Mouse (Mus musculus): ENCODE results near the gene Dda1. TPM values are rescaled to one million over a fixed set of nuclear protein-coding genes. Genes with fewer than 3 reads are reported as not detected.

Dda1 gene
- polyA plus RNA-seq, 1 experiment, result 126 TPM

- TF ChIP-seq POLR2A (IDR thresholded peaks at IDR 0.05; ENCODE audit: extremely low read depth, insufficient read depth, low read length) (no peak), CTCF (IDR thresholded peaks at IDR 0.05; ENCODE audit: extremely low read depth, insufficient read depth, low read length) (no peak)
- no peak overlapping the region for H3K27ac ChIP-seq (ENCODE audit: insufficient read depth, low read length)
- H3K4me1 ChIP-seq (ENCODE audit: control insufficient read depth, insufficient read depth, low read length), result peaks cover 9% of the 10 kb centered on the region
- H3K4me3 ChIP-seq (ENCODE audit: insufficient read depth, low read length), result no peak overlapping the region; the same call in 1 of the 2 replicates
Observed at GRCm38 (mm10) chr8:71465733-71466132, 3.3 kb upstream of the Dda1 start.

DNA sequence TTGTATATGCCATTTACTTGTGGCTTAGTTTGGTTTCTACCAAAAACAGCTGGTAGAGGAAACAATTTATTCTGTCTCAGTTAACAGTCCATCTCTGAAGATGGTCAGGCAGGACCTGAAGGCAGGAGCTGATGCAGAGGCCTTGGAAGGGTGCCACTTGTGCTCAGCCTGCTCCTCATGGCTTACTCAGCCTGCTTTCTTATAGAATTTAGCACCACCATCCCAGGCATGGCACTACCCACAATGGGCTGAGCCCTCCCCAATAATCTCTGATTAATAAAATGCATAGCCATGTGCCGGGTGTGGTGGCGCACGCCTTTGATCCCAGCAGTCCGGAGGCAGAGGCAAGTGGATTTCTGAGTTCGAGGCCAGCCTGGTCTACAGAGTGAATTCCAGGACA is 2.8 kb upstream of the Dda1 start:
- Histone ChIP-seq H3K4me1 (ENCODE audit: control insufficient read depth, insufficient read depth, low read length) (peaks cover 7% of the 10 kb centered on the region), H3K4me3 (ENCODE audit: insufficient read depth, low read length) (no peak overlapping the region), H3K27ac (ENCODE audit: insufficient read depth, low read length) (no peak overlapping the region)
- TF ChIP-seq CTCF (IDR thresholded peaks at IDR 0.05; ENCODE audit: extremely low read depth, insufficient read depth, low read length) (no peak), POLR2A (IDR thresholded peaks at IDR 0.05; ENCODE audit: extremely low read depth, insufficient read depth, low read length) (no peak)

DNA sequence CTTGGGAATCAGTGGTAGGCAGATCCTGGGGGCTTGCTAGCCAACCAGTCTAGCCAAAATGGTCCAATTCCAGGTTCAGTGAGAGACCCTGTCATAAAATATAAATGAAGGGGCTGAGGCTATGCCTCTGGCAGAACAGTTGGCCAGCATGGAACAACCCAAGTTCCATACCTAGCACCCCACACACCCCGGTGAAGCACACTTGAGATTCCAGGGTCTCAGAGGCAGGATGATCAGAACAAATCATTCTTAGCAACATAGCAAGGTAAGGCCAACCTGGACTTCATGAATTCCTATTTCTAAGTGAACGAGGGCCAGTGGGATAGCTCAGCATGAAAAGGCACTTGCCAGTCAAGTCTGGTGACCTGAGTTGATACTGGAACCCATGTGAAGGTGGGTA is 1.8 kb upstream of the Dda1 start:
- no peak overlapping the region for H3K4me3 ChIP-seq (ENCODE audit: insufficient read depth, low read length)
- H3K4me1 ChIP-seq (ENCODE audit: control insufficient read depth, insufficient read depth, low read length), result peaks cover 5% of the 10 kb centered on the region
- H3K27ac ChIP-seq (ENCODE audit: insufficient read depth, low read length), result no peak overlapping the region
- no peak for TF ChIP-seq CTCF (IDR thresholded peaks at IDR 0.05; ENCODE audit: extremely low read depth, insufficient read depth, low read length)
- no peak for TF ChIP-seq POLR2A (IDR thresholded peaks at IDR 0.05; ENCODE audit: extremely low read depth, insufficient read depth, low read length)

DNA sequence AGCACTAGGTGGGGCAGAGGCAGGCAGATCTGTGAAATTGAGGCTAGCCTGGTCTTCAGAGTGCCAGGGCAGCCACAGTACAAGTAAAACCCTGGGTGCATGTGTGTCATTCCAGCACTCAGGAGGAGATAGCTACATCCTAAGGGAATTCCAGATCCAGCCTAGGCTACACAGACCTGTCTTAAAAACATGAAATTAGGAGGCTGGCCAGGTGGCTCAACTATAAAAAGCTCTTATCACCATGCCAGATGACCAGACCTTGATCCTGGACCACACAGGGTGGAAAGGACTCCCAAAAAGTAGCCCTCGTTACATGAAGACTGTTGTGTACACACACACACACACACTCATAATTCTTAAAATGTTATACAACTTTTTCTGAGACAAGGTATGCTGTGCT is 998 bp upstream of the Dda1 start:
- Histone ChIP-seq H3K4me3 (ENCODE audit: insufficient read depth, low read length) (no peak overlapping the region), H3K27ac (ENCODE audit: insufficient read depth, low read length) (no peak overlapping the region), H3K4me1 (ENCODE audit: control insufficient read depth, insufficient read depth, low read length) (peaks cover 4% of the 10 kb centered on the region; the same call in 1 of the 2 replicates)
- no peak for TF ChIP-seq POLR2A (IDR thresholded peaks at IDR 0.05; ENCODE audit: extremely low read depth, insufficient read depth, low read length)
- no peak for TF ChIP-seq CTCF (IDR thresholded peaks at IDR 0.05; ENCODE audit: extremely low read depth, insufficient read depth, low read length)

GRCm38 (mm10) chr8:71469411-71469810 is 412 bp downstream of the Dda1 start:
- H3K4me3 ChIP-seq (ENCODE audit: insufficient read depth, low read length), result peak overlapping the region; percentile 84
- no peak for TF ChIP-seq CTCF (IDR thresholded peaks at IDR 0.05; ENCODE audit: extremely low read depth, insufficient read depth, low read length)
- no peak for TF ChIP-seq POLR2A (IDR thresholded peaks at IDR 0.05; ENCODE audit: extremely low read depth, insufficient read depth, low read length)
- peak overlapping the region; percentile 38; the same call in 1 of the 2 replicates for H3K27ac ChIP-seq (ENCODE audit: insufficient read depth, low read length)
- peaks cover 2% of the 10 kb centered on the region; the same call in 1 of the 2 replicates for H3K4me1 ChIP-seq (ENCODE audit: control insufficient read depth, insufficient read depth, low read length)

- Histone ChIP-seq H3K4me3 (ENCODE audit: insufficient read depth, low read length) (peak overlapping the region; percentile 84; the same call in 1 of the 2 replicates), H3K4me1 (ENCODE audit: control insufficient read depth, insufficient read depth, low read length) (peaks cover 2% of the 10 kb centered on the region; the same call in 1 of the 2 replicates), H3K27ac (ENCODE audit: insufficient read depth, low read length) (no peak overlapping the region)
- no peak for TF ChIP-seq POLR2A (IDR thresholded peaks at IDR 0.05; ENCODE audit: extremely low read depth, insufficient read depth, low read length)
- no peak for TF ChIP-seq CTCF (IDR thresholded peaks at IDR 0.05; ENCODE audit: extremely low read depth, insufficient read depth, low read length)
Observed at GRCm38 (mm10) chr8:71470146-71470912, 1.3 kb downstream of the Dda1 start.

- peaks cover 2% of the 10 kb centered on the region; the same call in 1 of the 2 replicates for H3K4me1 ChIP-seq (ENCODE audit: control insufficient read depth, insufficient read depth, low read length)
- TF ChIP-seq POLR2A (IDR thresholded peaks at IDR 0.05; ENCODE audit: extremely low read depth, insufficient read depth, low read length) (no peak), CTCF (IDR thresholded peaks at IDR 0.05; ENCODE audit: extremely low read depth, insufficient read depth, low read length) (no peak)
- H3K27ac ChIP-seq (ENCODE audit: insufficient read depth, low read length), result no peak overlapping the region
- H3K4me3 ChIP-seq (ENCODE audit: insufficient read depth, low read length), result no peak overlapping the region
Observed at GRCm38 (mm10) chr8:71470913-71471255, 1.9 kb downstream of the Dda1 start.

- Histone ChIP-seq H3K4me3 (ENCODE audit: insufficient read depth, low read length) (no peak overlapping the region), H3K27ac (ENCODE audit: insufficient read depth, low read length) (no peak overlapping the region), H3K4me1 (ENCODE audit: control insufficient read depth, insufficient read depth, low read length) (peaks cover 2% of the 10 kb centered on the region; the same call in 1 of the 2 replicates)
- no peak for TF ChIP-seq CTCF (IDR thresholded peaks at IDR 0.05; ENCODE audit: extremely low read depth, insufficient read depth, low read length)
- no peak for TF ChIP-seq POLR2A (IDR thresholded peaks at IDR 0.05; ENCODE audit: extremely low read depth, insufficient read depth, low read length)
Observed at GRCm38 (mm10) chr8:71471861-71472260, 2.9 kb downstream of the Dda1 start.

GRCm38 (mm10) chr8:71472601-71473386 is 3.8 kb downstream of the Dda1 start:
- TF ChIP-seq CTCF (IDR thresholded peaks at IDR 0.05; ENCODE audit: extremely low read depth, insufficient read depth, low read length), result peak; percentile 15; the same call in 1 of the 2 replicates
- TF ChIP-seq POLR2A (IDR thresholded peaks at IDR 0.05; ENCODE audit: extremely low read depth, insufficient read depth, low read length), result no peak
- peaks cover 2% of the 10 kb centered on the region; the same call in 1 of the 2 replicates for H3K4me1 ChIP-seq (ENCODE audit: control insufficient read depth, insufficient read depth, low read length)
- no peak overlapping the region for H3K27ac ChIP-seq (ENCODE audit: insufficient read depth, low read length)
- H3K4me3 ChIP-seq (ENCODE audit: insufficient read depth, low read length), result no peak overlapping the region

Data from cortical plate, adult 2 months (tissue).